Mouse (Mus musculus) neural tube, embryonic 15.5 days (tissue): Measurements from ENCODE around the gene Etnk2. TPM values are rescaled to one million over a fixed set of nuclear protein-coding genes. Genes with fewer than 3 reads are reported as not detected.

Experiments
- ATAC-seq: fragments of 200-750 bp; cut with Nextera tagmentation; 2 replicates; pipeline ENCODE4 v1.8.0; 2017; ENCODE audit warnings: mild to moderate bottlenecking, moderate TSS enrichment, moderate library complexity; ENCODE audit not compliant: low FRiP score
- H3K27ac ChIP-seq: fragments of 300-500 bp; sonication (generic); replicated peaks from 2 replicates; pipeline ENCODE4 v1.5.1; 2015; ENCODE audit warnings: mild to moderate bottlenecking, inconsistent platforms
- H3K27me3 ChIP-seq: fragments of 300-500 bp; sonication (generic); replicated peaks from 2 replicates; pipeline ENCODE4 v1.6.1; 2015; ENCODE audit warnings: inconsistent platforms
- H3K36me3 ChIP-seq: fragments of 300-500 bp; sonication (generic); 2 replicates; pipeline ENCODE4 v1.6.1; 2015; ENCODE audit warnings: inconsistent platforms
- H3K4me1 ChIP-seq: fragments of 300-500 bp; sonication (generic); 2 replicates; pipeline ENCODE4 v1.6.1; 2015; ENCODE audit warnings: inconsistent platforms
- H3K4me2 ChIP-seq: fragments of 300-500 bp; sonication (generic); 2 replicates; pipeline ENCODE4 v1.6.1; 2015; ENCODE audit warnings: inconsistent platforms, mild to moderate bottlenecking, moderate library complexity
- H3K4me3 ChIP-seq: fragments of 300-500 bp; sonication (generic); replicated peaks from 2 replicates; pipeline ENCODE4 v1.5.1; 2015; ENCODE audit warnings: mild to moderate bottlenecking, inconsistent platforms
- H3K9ac ChIP-seq: fragments of 300-500 bp; sonication (generic); replicated peaks from 2 replicates; pipeline ENCODE4 v1.6.1; 2015; ENCODE audit warnings: mild to moderate bottlenecking, inconsistent platforms
- H3K9me3 ChIP-seq: fragments of 300-500 bp; sonication (generic); replicated peaks from 2 replicates; pipeline ENCODE4 v1.6.1; 2016; ENCODE audit warnings: inconsistent platforms
- WGBS: fragments of 180-500 bp; shearing (Covaris S2); methylation state at CpG from one replicate; pipeline ENCODE4 v1.1.7; 2015; ENCODE audit warnings: mixed read lengths; 5-methylcytosine and 5-hydroxymethylcytosine counted together
- polyA plus RNA-seq: library from polyadenylated mRNA; unstranded; fragments of >200 nt; fragmentation: Nextera tagmentation; extraction: Ambion mirVana; gene quantifications from 2 replicates; pipeline ENCODE4 v1.2.1, GENCODE M21; 2015

The Etnk2 gene
- polyA plus RNA-seq, 1 experiment from 2014 or later, result 22.8 TPM

GRCm38 (mm10) chr1:133408880-133409516 lies 45.6 kb downstream of the Etnk2 start:
- H3K9ac ChIP-seq, result no peak overlapping the region
- no peaks in the 10 kb centered on the region for H3K36me3 ChIP-seq
- H3K4me2 ChIP-seq, result no peak overlapping the region
- H3K27ac ChIP-seq, result no peak overlapping the region
- WGBS, result 13% methylated on average over 6 of the region's 6 CpGs
- H3K4me3 ChIP-seq, result no peak overlapping the region
- H3K9me3 ChIP-seq, result no peaks in the 10 kb centered on the region
- no peaks in the 10 kb centered on the region for H3K27me3 ChIP-seq
- no peak for ATAC-seq
- peaks cover 22% of the 10 kb centered on the region for H3K4me1 ChIP-seq

DNA sequence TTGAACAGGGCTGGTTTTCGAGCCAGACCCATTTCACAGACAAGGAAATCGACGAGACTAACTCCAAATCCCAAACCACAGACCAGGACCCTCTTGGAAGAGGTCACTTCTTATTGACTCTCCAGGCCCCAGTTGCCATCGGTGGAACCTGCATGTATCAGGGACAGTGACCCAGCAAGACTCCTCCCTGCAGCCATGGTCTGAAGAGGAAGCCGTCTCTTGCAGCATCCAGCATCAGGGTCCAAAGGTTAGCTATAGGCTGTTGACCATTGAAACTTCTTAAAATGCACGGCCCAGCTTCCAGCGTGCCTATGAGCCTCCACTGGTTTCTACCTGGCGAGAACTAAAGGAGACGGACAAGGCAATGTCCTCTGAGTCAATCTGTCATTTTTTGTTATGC lies 46.4 kb downstream of the Etnk2 start:
- Histone ChIP-seq H3K27ac (no peak overlapping the region), H3K9me3 (no peaks in the 10 kb centered on the region), H3K36me3 (no peaks in the 10 kb centered on the region), H3K4me2 (no peak overlapping the region), H3K4me3 (no peak overlapping the region), H3K4me1 (peaks cover 25% of the 10 kb centered on the region), H3K27me3 (no peaks in the 10 kb centered on the region), H3K9ac (no peak overlapping the region)
- ATAC-seq, result no peak
- WGBS, result 72% methylated on average over 9 of the region's 9 CpGs

- Histone ChIP-seq H3K4me1 (peaks cover 34% of the 10 kb centered on the region), H3K36me3 (no peaks in the 10 kb centered on the region), H3K4me2 (no peak overlapping the region), H3K27me3 (no peaks in the 10 kb centered on the region), H3K9ac (no peak overlapping the region), H3K4me3 (no peak overlapping the region), H3K27ac (no peak overlapping the region), H3K9me3 (no peaks in the 10 kb centered on the region)
- no peak for ATAC-seq
- 53% methylated on average over 8 of the region's 8 CpGs for WGBS
Measured at GRCm38 (mm10) chr1:133411506-133412147, 48.3 kb downstream of the Etnk2 start.

- no peak for ATAC-seq
- WGBS, result 60% methylated on average over 9 of the region's 9 CpGs
- H3K4me2 ChIP-seq, result no peak overlapping the region
- no peak overlapping the region for H3K9ac ChIP-seq
- H3K27ac ChIP-seq, result no peak overlapping the region
- H3K9me3 ChIP-seq, result no peaks in the 10 kb centered on the region
- H3K4me1 ChIP-seq, result peaks cover 46% of the 10 kb centered on the region
- H3K27me3 ChIP-seq, result no peaks in the 10 kb centered on the region
- H3K36me3 ChIP-seq, result no peaks in the 10 kb centered on the region
- H3K4me3 ChIP-seq, result no peak overlapping the region
Measured at GRCm38 (mm10) chr1:133412941-133413340, 49.6 kb downstream of the Etnk2 start.

GRCm38 (mm10) chr1:133415086-133415485 lies 51.7 kb downstream of the Etnk2 start:
- peaks cover 40% of the 10 kb centered on the region for H3K4me1 ChIP-seq
- no peaks in the 10 kb centered on the region for H3K27me3 ChIP-seq
- H3K4me2 ChIP-seq, result no peak overlapping the region
- no peak for ATAC-seq
- H3K9ac ChIP-seq, result no peak overlapping the region
- no peaks in the 10 kb centered on the region for H3K36me3 ChIP-seq
- H3K9me3 ChIP-seq, result no peaks in the 10 kb centered on the region
- 60% methylated on average over 7 of the region's 7 CpGs for WGBS
- H3K4me3 ChIP-seq, result no peak overlapping the region
- no peak overlapping the region for H3K27ac ChIP-seq

DNA sequence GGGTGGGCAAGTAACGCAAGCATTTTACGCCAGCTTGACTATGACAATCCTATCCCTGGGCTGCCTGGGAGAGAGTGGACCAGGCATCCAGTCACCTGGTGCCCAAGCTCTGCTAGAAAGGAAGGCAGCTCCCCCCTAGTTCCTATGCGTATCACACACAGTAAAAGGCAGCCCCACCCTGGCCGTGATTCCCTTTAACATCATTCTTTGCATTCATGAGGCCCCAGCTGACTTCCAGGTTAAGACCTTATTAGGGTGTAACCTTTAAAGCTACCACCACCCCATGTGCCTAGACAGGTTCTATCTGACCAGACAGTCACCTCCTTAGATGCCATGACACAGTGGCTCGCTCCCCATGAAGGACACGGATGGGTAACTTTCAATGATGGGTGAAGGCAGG lies 52.1 kb downstream of the Etnk2 start:
- H3K9ac ChIP-seq, result no peak overlapping the region
- H3K27ac ChIP-seq, result no peak overlapping the region
- no peak overlapping the region for H3K4me2 ChIP-seq
- H3K4me3 ChIP-seq, result no peak overlapping the region
- H3K36me3 ChIP-seq, result no peaks in the 10 kb centered on the region
- no peaks in the 10 kb centered on the region for H3K9me3 ChIP-seq
- WGBS, result 75% methylated on average over 6 of the region's 6 CpGs
- no peak for ATAC-seq
- peaks cover 43% of the 10 kb centered on the region for H3K4me1 ChIP-seq
- no peaks in the 10 kb centered on the region for H3K27me3 ChIP-seq

DNA sequence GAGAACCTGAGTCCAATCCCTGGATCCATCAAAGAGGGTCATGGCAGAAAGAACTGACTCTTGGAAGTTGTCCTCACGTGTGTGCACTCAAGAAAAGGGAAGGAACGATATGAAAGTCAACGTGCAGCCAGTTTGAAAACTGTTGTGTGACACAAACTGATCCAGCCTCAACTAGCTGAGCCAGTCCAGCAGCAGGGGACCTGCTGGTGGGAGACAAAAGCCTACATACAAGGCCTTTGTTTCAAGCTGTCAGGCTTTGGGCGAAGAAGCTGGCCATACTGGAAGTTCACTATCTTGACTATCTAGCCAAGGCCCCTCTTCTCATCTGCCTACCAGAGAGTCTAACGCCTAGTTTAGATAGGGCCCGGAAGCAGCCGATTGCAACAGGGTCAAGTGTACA lies 53.1 kb downstream of the Etnk2 start:
- peaks cover 49% of the 10 kb centered on the region for H3K4me1 ChIP-seq
- H3K27ac ChIP-seq, result no peak overlapping the region
- 93% methylated on average over 7 of the region's 7 CpGs for WGBS
- no peaks in the 10 kb centered on the region for H3K36me3 ChIP-seq
- no peak for ATAC-seq
- H3K9me3 ChIP-seq, result no peaks in the 10 kb centered on the region
- no peak overlapping the region for H3K4me3 ChIP-seq
- H3K9ac ChIP-seq, result no peak overlapping the region
- no peak overlapping the region for H3K4me2 ChIP-seq
- H3K27me3 ChIP-seq, result no peaks in the 10 kb centered on the region

GRCm38 (mm10) chr1:133417113-133417512 lies 53.7 kb downstream of the Etnk2 start:
- Histone ChIP-seq H3K4me3 (no peak overlapping the region), H3K4me1 (peaks cover 55% of the 10 kb centered on the region), H3K4me2 (peak overlapping the region; percentile 63; the same call in 1 of the 2 replicates), H3K27ac (no peak overlapping the region), H3K36me3 (no peaks in the 10 kb centered on the region), H3K9ac (no peak overlapping the region), H3K9me3 (no peaks in the 10 kb centered on the region), H3K27me3 (no peaks in the 10 kb centered on the region)
- 65% methylated on average over 3 of the region's 3 CpGs for WGBS
- ATAC-seq, result no peak

DNA sequence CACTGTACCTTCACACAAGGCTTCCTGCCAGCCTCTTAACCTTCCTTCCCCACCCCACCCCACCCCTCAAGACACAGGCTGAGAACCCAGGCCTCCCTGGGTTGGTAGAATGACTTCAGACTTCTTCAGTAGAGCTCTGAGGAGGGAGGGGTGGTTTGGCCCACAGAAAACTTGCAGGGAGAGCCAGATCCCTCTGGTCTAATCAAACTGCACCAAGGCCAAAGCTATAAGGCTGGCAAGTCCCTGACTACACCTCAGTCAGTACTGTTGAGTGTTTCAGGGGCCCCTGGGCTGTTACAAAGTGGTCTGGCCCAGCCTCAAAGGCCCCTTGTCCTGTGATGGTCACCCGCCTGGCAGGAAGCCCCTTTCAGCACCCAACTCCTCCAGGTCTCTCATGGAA lies 54.2 kb downstream of the Etnk2 start:
- H3K27me3 ChIP-seq, result no peaks in the 10 kb centered on the region
- H3K9ac ChIP-seq, result no peak overlapping the region
- H3K4me1 ChIP-seq, result peaks cover 59% of the 10 kb centered on the region
- no peaks in the 10 kb centered on the region for H3K9me3 ChIP-seq
- H3K27ac ChIP-seq, result no peak overlapping the region
- H3K36me3 ChIP-seq, result no peaks in the 10 kb centered on the region
- H3K4me2 ChIP-seq, result peak overlapping the region; percentile 63
- peak overlapping the region; percentile 35; the same call in 1 of the 2 replicates for H3K4me3 ChIP-seq
- 63% methylated on average over 1 of the region's 1 CpGs for WGBS
- no peak for ATAC-seq

GRCm38 (mm10) chr1:133418164-133418800 lies 54.9 kb downstream of the Etnk2 start:
- ATAC-seq, result 0 out of 2 replicates have a peak, but pooled peaks have one; percentile 11
- H3K36me3 ChIP-seq, result no peaks in the 10 kb centered on the region
- H3K27ac ChIP-seq, result peak overlapping the region; percentile 15; the same call in 1 of the 2 replicates
- no peaks in the 10 kb centered on the region for H3K27me3 ChIP-seq
- peak overlapping the region; percentile 46 for H3K9ac ChIP-seq
- peak overlapping the region; percentile 35 for H3K4me3 ChIP-seq
- peaks cover 57% of the 10 kb centered on the region for H3K4me1 ChIP-seq
- H3K9me3 ChIP-seq, result no peaks in the 10 kb centered on the region
- H3K4me2 ChIP-seq, result peak overlapping the region; percentile 63
- WGBS, result 16% methylated on average over 28 of the region's 28 CpGs

DNA sequence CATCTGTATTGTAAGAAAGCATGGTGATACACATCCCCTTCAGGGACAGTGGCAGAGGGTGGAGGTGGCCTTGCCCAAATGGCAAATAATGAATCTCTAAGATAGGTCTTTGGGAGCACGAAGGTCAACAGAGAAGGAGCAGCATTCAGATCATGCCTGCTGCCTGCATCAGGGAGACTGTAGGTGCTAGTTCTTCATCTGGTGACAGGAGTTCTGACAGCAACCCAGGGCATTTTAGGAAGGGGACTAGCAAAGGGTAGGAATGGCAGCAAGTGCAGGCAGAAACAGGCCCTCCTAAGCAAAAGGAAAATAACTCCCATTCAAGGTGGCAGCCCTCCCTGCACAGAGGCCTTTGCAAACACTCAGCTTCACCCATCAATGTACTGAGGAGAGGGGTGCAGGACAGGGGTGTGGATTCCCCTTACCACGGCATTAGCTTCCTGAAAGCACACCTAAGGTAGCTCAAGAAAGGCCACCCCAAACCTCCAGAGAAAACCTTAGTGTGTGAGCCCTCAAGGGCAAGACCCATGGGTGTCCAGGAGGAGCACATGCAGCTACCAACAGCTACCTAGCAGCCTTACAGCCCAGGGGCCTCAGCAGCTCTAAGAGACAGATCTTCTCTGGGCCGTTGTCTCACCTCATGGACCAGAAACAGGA lies 55.9 kb downstream of the Etnk2 start:
- 79% methylated on average over 3 of the region's 3 CpGs for WGBS
- Histone ChIP-seq H3K4me3 (no peak overlapping the region), H3K4me2 (no peak overlapping the region), H3K27ac (no peak overlapping the region), H3K9ac (no peak overlapping the region), H3K36me3 (no peaks in the 10 kb centered on the region), H3K4me1 (peaks cover 51% of the 10 kb centered on the region), H3K27me3 (no peaks in the 10 kb centered on the region), H3K9me3 (no peaks in the 10 kb centered on the region)
- no peak for ATAC-seq
